Mouse (Mus musculus) mesoderm, embryonic 11.5 days (tissue): ENCODE results near the gene Hoxa2.

Experiments used
- DNase-seq: peaks from one replicate; pipeline ENCODE4 v3.0.0-alpha.2; 2012; ENCODE audit warnings: low read depth, low spot score

The Hoxa2 gene

DNA sequence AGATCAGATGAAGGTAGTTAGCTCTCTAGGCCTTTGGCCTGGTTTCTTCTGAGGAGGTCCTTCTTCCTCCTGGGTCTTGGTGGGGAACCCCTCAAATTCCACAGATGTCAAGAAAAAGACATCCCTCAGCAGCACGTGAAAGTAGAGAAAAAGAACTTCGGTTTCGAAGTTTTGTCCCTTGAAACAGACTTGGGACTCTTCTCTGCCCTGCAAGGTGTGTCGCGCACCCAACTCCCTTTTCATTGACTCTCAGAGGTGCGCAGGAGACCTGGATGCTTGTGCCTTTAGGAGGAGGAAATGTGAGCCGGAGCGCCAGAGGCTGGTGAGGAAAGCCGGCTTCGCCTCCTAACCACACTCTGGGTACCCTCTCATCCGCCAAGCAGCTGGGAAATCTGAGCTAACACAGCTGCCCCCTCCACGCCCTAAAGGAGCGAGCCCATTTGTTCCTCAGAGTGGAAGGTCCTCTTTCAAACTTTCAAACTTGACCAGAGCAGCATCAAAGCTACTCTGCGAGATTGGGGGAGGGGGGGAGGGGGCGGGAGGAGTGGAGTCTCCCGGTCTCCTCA is 14.1 kb downstream of the Hoxa2 start:
- DNase-seq = no peak

DNA sequence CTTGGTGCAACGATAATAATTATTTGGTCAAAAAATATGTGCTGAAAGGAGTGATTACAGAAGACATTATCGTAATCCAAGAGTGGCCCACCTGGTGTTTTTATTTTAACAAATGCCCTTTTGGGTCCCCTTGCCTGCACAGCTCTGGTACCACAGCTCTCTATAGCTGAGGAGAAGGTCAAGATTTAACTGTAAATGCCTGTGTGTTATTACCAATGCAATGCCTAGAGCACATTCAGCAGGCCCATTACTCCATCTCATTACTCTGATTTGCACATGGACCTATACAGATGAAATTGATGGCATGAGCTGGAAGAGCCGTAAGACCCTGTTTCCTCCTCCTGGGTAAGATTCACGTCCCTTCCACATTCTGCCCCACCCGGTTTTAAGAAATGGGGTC is 25.5 kb downstream of the Hoxa2 start:
- no peak for DNase-seq

DNA sequence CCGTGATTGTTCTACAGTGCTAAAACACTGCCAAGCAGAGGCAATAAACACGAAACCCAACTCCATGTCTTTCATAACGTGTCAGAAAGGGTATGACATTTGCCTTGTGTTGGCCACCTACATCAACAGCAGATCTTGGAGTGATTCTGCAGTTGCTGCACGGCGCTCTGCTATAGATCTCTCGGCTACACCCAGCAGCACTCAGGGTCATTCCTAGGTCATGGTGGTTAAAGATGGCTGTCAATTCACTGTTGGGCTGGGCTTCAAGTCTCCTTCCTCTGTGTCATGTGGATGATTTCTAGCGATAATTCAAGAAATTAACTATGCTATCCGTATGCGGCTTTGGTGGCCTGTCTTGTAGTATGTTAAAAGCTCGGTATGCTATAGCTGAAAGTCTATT is 26.1 kb downstream of the Hoxa2 start:
- DNase-seq = no peak

- DNase-seq = peak; percentile 77
These were observed 26.6 kb downstream of the Hoxa2 start for GRCm38 (mm10) chr6:52137841-52138535.

GRCm38 (mm10) chr6:52123673-52124072 is 41.0 kb downstream of the Hoxa2 start:
- DNase-seq = no peak

GRCm38 (mm10) chr6:52121173-52121572 is 43.5 kb downstream of the Hoxa2 start:
- DNase-seq = no peak

- peak; percentile 80 for DNase-seq
These were observed 45.6 kb downstream of the Hoxa2 start for GRCm38 (mm10) chr6:52118903-52119635.

- DNase-seq = no peak
These were observed 48.7 kb downstream of the Hoxa2 start for GRCm38 (mm10) chr6:52115899-52116298.
